Mouse (Mus musculus): Measurements from ENCODE around the gene Luc7l2.

Luc7l2 gene

DNA sequence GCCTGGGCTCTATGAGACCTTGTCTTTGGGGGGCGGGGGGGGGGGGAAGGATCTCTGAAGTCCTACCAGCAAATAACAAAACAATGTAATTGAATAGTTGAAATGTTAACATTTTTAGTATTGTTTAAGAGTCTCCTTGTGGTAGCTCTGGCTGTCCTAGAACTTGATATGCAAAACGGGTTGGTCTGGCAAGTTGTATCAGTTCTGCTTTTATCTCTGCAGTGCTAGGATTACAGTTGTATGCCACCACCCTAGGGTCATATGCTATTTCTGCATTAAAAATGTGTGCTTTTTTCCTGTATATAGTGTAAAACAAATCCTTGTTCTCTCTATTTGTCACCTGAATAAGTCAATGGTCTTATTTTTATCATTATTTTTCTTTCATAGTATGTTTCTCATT lies 25.0 kb downstream of the Luc7l2 start:
- DNase-seq (ENCODE audit: low spot score), result no peak

DNA sequence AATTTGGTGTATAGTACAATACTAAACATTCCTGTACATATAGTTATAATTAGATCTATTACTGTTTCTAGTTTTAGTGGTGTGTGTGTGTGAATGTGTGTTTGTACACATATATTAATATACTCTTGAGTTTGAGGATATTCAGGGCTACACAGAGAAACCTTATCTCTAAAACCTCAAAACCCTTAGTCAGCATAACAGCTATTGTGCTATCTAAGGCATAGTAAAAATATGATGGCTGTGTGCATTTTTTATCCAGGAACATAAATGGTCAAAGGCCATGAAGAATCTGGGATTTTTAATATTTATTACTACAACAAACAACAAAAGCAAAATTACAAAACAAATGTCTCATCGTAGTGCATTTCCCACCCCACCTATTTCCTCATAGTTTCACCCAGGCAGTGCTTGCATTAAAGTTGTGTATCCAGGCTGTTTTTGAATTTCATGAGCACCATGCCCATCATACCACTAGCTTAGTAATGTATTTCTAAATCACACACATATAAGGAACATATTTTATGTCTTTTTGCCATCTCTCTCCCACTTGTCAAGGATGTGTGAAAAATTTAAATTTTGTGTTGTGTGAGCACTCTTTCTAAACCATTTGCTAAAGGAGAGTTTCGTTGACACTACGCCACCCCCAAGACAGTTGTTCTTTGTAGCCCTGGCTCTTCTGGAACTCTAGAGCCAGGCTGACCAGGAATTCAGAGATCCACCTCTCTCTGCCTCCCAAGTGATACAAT lies 29.2 kb downstream of the Luc7l2 start:
- no peak for DNase-seq (ENCODE audit: low spot score)

DNA sequence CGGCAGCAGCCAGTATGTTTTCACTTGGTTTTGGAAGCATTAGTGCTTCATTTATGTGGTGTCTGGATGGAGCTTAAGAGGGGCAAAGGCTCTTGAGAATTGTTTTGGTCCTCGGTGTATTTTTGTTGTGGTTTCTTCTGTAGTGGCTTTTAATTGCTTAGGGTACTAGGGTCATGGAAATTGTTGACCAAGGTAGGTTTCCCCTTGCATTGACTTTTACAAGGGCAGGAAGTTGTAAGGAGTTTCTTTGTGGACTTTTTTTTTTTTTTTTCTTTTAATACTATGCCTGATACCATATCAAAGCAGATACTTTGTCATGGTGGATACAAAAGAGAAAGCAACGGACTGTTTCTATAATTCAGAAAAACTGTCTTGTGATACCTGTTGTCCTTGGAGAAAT lies 30.6 kb downstream of the Luc7l2 start:
- DNase-seq (ENCODE audit: low spot score), result no peak

DNA sequence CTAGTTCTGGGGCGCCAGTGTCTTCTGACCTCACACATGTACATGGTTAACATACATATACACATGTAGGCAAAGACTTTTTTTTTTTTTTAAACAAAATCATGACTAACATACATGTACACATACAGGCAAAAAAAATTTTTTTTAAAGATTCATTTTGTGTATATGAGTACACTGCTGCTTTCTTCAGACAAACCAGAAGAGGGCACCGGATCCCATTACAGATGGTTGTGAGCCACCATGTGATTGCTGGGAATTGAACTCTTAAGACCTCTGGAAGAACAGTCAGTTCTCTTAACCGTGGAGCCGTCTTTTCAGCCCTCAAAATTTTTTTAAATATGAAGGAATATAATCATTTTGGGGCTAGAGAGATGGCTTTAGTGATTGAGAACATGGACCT lies 46.3 kb downstream of the Luc7l2 start:
- DNase-seq (ENCODE audit: low spot score), result no peak

DNA sequence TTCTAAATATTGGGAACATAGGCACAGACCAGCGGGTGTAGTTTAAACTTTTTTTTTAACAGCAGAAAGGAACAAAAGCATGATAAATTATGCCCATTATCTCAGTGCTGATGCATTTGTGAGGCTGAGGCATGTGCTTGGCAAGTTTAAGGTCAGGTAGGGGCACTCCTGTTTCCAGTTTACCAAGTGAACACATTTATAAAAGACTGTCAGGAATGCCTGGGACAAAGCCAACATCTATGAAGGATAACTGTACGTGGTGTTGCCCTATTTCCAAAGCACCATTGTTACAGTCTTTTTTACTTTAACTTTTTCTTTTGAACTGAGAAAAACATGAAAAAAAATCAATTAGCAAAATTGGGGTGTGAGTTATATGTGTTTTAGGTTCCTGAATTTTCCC lies 58.8 kb downstream of the Luc7l2 start:
- DNase-seq (ENCODE audit: low spot score), result no peak

DNA sequence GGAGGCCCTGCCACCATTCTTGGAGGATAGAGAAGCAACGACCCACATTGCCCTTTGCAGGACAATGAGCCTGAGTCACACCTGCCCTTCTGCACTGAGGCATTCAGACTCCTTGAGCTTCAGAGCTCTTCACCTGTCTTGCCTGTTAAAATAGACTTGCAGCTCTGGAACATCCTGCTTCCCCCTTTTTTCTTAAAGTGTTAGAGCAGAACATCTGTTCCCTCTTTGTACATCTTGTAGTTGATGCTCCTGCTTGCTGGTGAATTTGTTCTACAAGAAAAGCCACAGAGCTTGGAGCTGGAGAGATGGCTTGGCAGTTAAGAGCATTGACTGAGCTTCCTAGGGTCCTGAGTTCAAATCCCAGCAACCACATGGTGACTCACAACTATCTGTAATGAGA lies 71.3 kb downstream of the Luc7l2 start:
- no peak for DNase-seq (ENCODE audit: low spot score)

DNA sequence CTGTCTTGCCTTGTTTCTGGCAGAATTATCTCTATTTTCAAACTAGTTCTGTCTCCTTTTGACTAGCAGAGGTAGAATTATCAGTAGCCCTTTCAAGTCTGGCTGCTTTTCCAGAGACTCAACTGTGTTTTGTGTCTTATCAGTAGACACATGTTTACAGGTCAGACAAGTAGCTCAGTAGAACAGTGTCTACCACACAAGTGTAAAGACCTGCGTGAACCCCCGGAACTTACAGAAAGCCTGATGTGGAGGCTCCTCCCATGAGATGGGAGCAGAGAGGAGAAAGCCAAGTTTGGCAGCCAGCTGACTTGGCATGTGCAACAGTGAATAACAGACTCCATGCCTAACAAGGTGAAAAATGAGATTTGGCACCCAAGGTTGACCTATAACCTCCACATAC lies 72.3 kb downstream of the Luc7l2 start:
- no peak for DNase-seq (ENCODE audit: low spot score)

DNA sequence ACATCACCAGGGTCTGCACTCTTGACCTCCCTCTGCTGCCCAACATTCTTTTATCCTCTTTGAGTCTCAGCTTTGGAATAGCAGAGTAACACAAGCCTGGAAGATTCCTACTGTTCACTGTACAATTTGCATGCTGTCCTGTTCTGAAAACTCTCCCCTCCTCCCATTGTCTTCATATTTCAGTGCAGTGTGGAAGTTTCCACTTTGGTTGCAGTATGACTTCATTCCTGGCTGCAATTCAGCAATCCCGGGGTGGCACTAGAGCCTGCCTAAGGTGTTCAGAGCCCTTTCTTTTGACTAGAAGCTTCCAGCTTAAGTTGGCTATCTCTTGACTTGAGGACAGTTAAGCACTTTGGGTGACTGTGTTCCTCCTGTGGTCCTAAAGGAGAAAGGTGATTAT lies 73.3 kb downstream of the Luc7l2 start:
- DNase-seq (ENCODE audit: low spot score), result peak; percentile 26

DNA sequence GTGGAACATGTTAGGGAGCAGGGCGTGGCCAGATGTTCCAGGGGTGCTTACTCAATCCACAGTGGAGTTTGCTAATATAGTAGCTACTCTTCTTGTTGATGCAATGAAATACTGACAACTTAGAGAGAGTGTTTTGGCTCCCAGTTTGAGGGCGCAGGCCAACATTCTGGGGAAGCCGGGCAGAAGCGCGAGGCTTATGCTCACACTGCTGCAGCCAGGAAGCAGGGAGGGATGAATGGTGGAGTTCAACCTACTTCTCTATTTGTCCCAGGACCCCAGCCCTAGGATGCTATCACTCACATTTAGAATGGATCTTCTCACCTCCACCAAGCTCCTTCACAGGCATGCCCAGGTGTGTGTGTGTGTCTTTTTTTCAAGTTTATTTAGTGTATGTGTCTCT lies 75.0 kb downstream of the Luc7l2 start:
- no peak for DNase-seq (ENCODE audit: low spot score)

DNA sequence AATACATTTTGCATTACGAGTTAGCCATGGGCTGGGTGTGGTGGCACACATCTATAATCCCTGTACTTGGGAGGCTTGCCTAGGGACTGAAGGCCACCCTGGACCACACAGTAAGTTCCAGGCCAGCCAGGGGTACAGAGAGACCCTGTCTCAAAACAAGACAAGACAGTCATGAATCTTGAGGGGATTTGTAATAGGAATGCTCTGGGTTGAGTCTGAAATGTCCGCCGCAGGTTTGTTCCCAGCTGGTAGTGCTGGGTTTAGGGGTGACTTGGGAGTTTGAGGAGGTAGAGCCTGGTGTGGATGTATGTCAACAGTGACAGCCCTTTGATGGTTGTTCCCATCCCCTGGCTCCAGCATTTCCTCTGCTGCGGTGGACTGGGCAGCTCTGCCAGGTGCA lies 75.9 kb downstream of the Luc7l2 start:
- DNase-seq (ENCODE audit: low spot score), result no peak

DNA sequence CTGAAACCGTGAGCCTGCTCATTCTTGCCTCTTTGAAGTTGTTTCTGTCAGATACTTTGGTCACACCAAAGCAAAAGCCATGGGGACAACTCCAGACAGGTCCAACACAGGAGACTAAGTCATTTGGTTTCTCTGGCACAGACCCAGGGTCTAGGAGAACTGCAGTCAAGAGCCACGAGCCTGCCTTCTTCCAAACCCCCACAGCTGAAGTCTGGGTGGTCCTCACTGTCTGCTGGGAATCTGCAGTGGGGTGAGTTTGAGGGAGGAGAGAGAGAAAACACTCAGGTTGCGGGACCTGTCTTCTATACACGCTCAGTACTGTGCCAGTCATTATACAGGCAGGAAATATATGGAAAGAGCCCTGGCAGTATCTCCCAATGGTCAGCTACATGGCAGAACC lies 76.4 kb downstream of the Luc7l2 start:
- DNase-seq (ENCODE audit: low spot score), result no peak

DNA sequence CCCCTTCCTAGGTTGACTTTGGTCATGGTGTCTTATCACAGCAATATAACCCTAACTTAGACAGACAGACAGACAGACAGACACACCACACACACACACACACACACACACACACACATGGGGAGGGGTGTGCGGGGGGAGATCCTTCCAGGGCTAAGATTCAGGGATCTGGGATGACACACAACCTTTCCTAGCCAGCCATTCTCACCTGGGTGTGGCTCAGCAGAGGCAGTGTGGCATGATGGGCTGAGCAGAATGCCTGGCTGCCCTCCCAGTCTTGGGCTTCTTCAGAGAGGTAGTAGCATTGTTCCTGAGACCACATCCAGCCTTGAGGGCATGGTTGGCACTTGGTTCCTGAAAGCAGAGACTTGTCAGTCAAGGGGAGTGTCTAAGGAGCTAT lies 78.4 kb downstream of the Luc7l2 start:
- DNase-seq (ENCODE audit: low spot score), result no peak

DNA sequence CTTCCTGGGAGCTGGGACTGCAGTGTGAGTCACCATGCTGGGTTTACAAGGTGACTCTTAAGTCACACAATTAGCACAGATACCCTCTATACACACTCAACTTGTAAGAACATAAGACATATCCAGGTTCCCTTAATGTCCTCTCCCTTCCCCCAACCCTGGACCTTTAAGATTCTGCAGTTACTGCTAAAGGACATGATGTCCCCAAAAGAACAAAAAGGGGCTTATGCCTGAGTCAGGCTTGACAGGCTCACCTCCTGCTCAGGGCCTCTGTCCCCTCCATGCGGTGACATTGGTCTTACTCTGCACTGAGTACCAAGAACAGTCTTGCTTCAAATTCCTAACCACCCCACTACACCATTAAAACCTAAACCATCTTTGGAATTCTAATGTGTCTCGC lies 81.7 kb downstream of the Luc7l2 start:
- no peak for DNase-seq (ENCODE audit: low spot score)

DNA sequence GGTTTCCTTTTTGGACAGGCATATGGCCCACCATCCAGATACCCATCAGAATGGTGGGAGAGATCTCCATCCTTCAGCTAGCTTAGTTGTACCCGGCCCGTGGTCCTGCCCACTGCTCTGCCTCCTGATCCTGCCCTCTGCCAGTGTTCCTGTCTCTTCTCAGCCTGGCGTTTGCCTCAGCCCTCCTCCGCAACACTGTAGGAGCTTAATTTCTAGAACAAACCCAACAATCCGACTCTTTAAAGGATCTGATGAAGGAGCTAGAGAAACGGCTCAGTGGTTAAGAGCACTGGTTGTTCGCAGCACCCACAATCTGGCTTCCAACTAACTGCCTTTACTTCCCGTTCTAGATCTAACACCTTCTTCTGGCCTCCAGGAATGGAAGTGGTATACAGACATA lies 83.3 kb downstream of the Luc7l2 start:
- no peak for DNase-seq (ENCODE audit: low spot score)

DNA sequence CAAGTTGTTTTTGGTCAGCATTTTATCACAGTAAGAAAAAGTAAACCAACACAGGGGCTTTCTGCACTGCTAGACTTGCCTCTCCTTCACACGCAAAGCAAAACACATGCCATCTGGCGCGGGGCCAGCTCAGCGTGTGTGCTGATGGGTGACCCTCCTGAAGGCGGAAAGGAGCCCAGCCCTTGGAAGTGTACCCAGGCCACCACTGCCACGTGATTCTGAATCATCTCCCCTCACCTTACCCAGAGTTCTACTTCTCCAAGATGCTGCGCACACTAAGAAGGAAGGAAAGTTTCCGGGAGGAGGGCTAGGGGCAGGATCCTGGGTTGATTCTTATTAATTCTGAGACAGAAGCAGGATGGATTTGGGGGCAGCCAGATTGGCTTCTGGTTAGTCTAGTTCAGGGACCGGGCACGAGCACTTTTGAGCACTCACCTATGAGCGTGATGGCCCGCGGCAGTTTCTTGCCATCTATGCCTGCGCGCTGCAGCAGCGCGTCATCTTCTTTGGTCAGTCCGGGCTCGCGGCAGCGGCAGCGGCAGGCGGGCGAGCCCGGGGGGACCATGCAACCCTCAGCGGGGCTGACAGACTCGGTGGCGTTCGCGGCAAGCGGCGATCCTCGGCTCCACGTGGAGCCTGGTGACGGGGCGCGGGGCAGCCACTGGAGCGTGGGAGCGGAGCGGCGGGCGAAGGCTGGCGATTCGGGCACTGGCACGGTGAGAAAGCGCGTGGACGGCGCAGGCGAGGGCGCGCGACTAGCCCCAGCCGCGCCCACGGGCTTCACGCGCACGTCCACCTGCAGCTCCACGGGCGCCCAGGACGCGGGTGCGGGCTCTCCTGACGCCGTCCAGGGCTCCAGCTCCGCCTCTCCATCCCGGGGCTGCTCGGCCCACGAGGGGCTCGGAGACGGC lies 85.1 kb downstream of the Luc7l2 start:
- peak; percentile 65 for DNase-seq (ENCODE audit: low spot score)

DNA sequence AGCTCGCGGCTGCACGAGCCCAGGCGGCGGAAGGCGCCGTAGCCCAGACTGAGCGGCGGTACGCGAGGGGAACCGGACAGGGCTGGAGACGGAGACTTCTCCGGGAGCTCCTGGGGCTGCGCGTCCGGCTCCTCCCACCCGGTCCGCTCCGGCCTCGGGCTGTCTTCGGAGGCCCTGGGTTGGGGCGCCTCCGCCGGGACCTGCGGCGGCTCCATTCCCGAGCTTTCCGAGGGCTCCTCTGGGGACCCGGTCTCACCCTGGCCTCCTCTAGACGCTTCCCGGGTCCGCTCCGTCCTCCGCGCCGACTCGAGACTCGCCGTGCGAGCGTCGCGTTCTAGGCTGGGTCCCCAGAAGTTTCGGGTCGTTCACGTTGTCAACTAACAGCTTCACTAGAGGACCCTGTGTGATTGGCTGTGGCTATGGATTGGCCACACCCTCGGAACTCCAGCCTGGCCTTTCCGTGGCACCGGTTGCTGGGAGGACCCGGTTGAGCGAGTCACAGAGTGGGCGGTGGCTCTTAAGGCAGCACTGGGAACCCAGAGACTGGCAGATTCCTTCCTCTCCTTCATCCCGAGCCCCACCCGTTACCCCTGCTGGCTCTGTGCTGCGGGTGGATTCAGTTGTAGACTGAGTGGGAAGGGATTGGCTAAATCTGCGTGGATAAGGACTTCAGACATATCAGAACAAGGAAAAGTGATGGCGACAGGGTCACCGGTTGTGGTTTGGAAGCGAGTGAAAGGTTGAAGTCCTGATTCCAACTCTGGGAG lies 85.9 kb downstream of the Luc7l2 start, which contains the start of gene Klrg2:
Gene Klrg2, minus strand, starts transcription at position 391 of the 767 bp plus-strand sequence.
- peak; percentile 58 for DNase-seq (ENCODE audit: low spot score)

DNA sequence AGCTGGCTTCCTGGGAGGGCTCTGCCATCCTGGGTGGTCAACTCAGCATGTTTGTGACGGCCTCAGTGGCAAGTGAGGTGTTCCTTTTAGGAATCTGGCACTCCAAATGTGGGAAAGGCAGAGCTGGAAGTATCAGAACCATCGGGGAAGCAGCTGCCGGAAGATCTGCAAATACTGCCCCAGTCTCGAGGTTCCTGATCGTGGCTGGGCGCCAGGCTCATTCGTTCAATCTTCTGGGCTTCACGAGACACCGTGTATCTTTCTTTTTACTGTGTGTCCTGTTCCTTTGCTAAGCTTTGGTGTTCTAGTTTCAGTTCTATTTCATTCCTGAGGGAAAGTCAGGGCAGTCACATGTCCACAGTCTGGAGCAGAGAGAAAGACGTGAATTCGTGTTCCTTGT lies 89.3 kb downstream of the Luc7l2 start:
- DNase-seq (ENCODE audit: low spot score), result no peak

DNA sequence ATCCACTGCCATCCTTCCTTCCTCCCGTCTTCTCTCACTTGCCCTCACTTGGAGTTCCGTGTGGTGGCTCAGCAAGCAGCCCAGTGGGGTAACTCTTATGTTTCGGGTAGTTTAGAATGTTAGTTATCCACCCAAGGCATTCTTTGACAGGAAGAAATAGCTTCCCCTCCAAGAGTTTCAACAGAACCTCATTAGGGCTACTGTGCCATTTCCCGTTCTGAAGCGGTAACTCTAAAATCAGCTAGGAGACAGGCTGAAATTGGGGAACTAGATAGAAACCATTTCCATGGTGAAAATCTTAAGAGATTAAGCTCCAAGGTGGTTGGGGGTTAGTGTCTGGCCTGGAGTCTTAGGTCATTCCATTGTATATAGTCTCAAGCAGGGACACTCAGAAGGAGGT lies 90.1 kb downstream of the Luc7l2 start:
- DNase-seq (ENCODE audit: low spot score), result no peak

DNA sequence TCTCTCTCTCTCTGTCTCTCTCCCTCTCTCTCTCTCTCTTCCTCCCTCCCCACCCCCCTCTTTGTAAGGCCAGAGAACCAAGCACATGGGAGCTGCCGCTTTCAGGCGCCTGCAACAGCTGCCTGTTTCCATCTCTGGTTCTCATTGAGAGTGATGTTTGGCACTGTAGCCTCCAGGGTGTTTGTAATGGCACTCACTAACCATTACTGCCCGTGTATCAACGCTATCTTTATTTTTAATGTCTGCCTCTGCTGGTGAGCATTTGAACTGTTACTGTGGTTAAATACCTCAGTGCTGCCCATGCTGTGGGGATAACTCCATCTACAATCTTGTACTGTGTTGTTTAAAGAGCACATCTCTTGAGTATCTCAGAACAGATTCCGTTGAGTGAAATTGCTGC lies 90.5 kb downstream of the Luc7l2 start:
- no peak for DNase-seq (ENCODE audit: low spot score)

DNA sequence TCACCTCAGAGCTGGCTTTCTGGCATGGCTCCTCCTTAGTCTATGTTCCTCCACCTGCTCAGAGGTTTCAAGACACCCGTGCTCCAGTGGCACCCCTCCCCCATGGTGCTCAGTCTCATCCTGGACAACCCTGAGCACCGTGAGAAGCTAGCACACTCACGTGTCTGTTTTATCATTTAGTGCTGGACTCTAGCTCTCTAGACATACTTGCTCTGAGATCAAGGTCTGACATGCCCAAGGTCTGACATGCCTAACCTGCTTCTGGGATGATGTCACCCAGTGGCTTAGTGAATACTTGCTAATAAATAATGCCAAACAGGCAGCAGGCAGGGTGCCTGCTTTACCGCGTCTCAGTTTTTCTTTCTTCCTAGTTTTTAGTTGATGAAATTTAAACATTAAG lies 91.5 kb downstream of the Luc7l2 start:
- no peak for DNase-seq (ENCODE audit: low spot score)

DNA sequence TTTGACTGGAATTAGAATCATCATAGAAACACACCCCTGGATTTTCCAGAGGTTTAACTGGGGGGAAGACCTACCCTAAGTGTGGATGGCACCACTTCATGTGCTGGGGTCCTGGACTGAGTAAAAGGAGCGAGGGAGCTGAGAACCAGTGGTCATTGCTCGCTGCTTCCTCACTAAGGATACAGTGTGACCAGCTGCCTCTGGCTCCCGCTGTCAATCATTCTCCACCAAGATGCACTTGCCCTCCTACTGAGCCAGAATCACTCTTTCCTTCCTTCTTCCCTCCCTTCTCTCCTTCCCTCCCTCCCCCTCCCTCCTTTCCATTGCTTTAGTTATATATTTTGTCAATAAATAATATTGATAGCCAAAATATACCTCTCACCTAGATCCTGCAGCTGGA lies 91.9 kb downstream of the Luc7l2 start:
- no peak for DNase-seq (ENCODE audit: low spot score)

DNA sequence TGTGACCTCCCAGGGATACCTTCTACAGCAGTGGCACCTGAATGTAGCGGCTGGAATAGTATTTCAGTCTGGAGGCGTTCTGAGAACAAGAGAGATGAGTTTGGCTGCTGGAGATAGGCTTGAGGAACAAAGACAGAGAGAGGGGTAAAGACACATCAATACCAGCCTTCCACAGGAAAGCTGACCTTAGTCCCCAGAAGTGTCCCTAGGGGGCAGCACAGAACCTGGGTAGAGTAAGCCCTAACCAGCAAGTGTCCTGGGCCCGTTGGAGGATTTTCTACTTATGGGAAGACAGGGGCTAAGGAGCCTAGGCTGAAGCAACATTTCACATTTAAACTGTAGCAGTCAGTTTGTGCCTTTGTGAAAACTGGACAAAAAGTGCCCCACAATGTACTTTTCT lies 98.4 kb downstream of the Luc7l2 start:
- no peak for DNase-seq (ENCODE audit: low spot score)
